Mouse (Mus musculus): Measurements from ENCODE around the gene Iqgap1.

GRCm38 (mm10) chr7:80860227-80860626, 34.5 kb upstream of the Iqgap1 start:
- TF ChIP-seq CTCF (IDR thresholded peaks at IDR 0.05; ENCODE audit: control insufficient read depth, insufficient read depth, insufficient replicate concordance, low read depth, low read length) (no peak), POLR2A (IDR thresholded peaks at IDR 0.05; ENCODE audit: control insufficient read depth, low read depth, low read length) (no peak)

Measured in testis, adult 2 months (tissue).